Mouse (Mus musculus) A20 (cell line): ENCODE measurements around the gene Msmb.
"Not testable (repeated sequence)": the region's sequence is repeated elsewhere in the genome, so short reads cannot be mapped to it uniquely, and the experiment has no call there.

Experiments used
- DNase-seq: peaks from one replicate; pipeline ENCODE4 v3.0.0-alpha.2; 2011; ENCODE audit warnings: low read depth, low spot score

Gene Msmb

GRCm38 (mm10) chr14:32141723-32142122 is at the start of gene Msmb:
Gene Msmb (plus strand): TSS chr14:32142023.
- DNase-seq, result no peak

DNA sequence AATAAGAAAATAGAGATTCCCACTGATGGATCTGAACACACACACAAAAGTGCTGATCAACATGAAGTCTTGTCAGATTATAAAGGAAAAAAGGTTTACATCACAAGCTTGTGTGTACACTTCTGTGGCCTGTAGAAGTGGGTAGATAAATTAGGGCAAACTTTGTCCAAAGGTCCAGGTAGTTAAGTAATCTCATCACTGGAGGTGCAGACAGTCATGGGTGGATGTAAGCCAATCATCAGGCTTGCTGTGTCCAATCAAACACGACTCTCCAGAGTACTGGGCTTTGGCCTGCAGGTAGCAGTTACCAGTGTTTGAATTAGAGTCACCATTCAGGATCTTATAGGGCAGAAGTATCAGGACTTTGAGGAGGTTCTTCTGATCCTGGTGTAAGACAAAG is 48.8 kb upstream of the Msmb start:
- DNase-seq, result no peak

GRCm38 (mm10) chr14:32093500-32094117 is 48.2 kb upstream of the Msmb start:
- no peak for DNase-seq

DNA sequence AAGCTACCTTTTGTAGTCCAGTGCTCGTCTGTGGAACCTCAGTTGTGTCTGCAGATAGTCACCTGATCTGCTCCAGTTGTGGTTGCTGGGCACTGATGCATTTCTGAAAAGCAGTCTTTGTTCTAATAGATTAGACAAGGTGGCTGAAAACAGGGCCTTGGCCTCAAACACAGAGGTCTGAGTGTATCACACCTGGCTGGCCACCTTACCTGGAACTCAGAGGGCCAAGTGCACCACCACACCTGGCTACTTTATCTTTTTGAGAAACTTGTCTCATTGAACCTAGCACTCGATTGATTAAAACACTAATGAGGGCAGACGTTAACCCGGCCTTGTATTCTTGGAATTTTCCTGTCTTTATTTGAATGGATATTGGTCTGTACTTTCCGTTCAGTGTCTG is 46.2 kb upstream of the Msmb start:
- DNase-seq, result no peak

DNA sequence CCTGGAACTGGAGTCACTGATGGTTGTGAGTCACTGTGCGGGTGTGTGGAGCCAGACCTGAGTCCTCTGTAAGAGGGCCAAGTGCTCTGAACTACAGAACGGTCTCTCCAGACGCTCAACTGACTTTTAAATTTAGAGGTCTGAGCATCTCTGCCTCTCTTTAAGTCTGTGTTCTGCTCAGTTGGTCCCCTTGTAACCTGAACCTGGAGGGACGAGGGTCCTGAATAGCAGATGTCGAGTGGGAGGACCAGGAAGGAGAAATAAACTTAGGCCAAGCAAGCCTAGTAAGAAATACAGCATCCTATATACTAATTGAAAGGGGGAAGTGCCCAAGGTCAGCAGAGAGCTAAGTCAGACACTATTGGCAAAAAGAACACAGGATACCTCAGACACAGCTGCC is 45.1 kb upstream of the Msmb start:
- DNase-seq, result no peak

- no peak for DNase-seq
Observed at GRCm38 (mm10) chr14:32097691-32098090, 44.1 kb upstream of the Msmb start.

DNA sequence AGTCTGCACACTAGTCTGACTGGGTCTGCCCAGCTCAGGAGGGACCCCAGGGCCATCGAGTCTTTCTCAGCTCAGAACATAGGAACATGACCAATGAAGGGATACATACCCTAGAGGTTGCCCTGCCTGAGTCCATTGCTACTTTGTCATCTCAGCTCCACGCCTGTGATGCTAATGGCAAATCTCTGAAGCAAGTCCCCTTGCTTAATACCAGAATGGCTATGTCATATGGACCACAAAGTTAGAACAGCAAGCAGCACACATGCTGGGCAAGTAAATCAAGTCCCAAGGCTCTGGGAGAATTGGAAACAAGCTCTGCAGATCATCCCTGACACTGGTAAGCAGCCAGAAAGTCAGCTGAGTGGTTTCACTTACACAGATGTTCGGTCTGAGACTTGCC is 42.9 kb upstream of the Msmb start:
- no peak for DNase-seq

GRCm38 (mm10) chr14:32103556-32103955 is 38.3 kb upstream of the Msmb start:
- no peak for DNase-seq

- no peak for DNase-seq
Observed at GRCm38 (mm10) chr14:32105663-32106062, 36.2 kb upstream of the Msmb start.

GRCm38 (mm10) chr14:32106911-32107310 is 34.9 kb upstream of the Msmb start:
- DNase-seq, result no peak

DNA sequence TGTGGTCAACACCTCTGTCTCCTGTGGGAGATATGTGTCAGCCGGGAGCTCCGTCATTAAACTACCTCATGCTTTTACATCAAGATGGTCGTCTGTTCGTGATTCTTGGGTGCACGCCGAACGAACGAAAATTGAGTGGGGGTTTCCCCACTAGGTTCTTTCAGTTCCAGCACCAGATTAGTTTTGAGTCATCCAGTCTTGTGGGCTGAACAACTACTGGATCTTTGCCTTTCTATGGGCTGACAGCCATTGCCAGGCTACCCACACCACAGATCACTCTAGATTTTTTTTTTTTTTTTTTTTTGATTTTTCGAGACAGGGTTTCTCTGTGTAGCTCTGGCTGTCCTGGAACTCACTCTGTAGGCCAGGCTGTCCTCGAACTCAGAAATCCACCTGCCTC is 29.7 kb upstream of the Msmb start:
- not testable (repeated sequence) for DNase-seq

DNA sequence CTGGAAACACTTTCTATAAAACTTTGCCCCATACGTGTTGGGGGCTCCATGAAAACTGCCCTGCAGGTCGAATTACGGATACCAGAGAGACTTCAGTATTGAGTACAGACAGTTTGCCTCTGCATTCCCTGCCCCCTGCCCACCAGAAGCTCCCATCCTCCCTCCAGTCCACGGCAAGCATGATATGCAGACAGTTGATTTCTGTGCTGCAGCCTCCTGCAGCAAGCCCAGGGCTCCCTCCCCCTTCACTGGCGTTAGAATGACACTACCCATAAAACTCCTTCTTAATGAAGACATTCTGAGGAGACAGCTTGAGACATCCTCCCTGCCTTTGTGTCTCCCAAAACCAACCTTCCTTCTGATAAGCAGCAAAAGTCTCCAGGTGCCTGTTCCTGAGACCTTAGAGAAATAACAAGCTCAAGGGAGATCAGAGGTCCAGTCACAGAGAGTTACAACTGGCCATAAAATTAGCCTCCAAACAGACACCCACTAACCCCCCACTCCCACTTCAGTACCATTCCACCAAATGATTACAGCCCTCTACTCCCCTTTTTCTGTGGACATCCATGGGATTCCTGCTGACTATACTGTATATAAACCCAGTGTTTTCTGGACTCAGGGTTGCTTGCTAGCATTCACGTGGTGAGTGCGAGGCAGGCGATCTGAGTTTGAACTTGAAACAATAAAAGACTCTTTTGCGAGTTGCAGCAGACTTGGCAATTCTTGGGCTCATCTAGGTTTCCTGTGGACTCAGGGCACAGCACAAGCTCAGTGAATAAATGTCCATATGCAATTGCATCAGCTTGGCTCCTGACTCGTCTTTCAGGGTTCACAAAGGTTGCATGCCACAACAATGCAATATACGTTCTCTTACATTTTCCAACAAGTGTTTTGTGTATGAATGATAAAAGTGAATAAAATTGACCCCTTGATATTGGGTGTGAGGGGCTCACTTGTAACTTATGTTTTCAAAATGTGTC is 20.6 kb upstream of the Msmb start:
- DNase-seq, result no peak

DNA sequence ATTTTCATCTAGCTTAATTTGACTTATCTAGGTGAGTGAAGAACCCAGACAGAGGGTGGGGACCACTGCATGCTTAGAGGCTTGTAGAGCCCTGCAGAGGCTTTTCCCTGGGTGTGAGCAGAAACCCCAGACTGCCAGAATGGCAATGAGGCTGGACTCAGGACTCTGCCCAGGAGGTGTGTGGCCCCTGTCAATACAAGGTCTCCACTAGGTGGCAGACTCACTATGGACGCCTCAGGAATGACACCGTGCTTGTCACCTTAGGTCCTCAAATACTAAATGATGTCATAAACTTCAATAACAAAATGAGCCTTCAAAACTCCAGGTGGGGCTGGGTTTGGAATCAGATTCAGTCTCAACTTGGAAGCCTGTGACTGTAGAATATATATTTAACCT is 19.9 kb upstream of the Msmb start:
- peak; percentile 58 for DNase-seq

GRCm38 (mm10) chr14:32124261-32124660 is 17.6 kb upstream of the Msmb start:
- no peak for DNase-seq

DNA sequence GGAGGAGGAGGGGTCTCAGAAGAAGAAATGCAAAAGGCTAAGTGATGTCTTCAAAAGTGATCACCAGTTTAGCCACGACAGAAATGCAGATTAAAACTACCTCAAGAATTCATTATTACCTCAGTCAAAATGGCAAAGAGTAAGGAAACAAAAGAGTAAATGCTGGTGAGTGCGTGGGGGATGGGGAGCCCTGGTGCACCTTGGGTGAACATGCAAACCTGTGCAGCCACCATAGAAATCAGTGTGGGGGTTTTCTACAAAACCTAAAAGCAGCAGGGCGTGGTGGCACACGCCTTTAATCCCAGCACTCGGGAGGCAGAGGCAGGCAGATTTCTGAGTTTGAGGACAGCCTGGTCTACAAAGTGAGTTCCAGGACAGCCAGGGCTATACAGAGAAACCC is 16.6 kb upstream of the Msmb start:
- DNase-seq, result peak; percentile 27

GRCm38 (mm10) chr14:32128409-32128808 is 13.4 kb upstream of the Msmb start:
- DNase-seq, result no peak

GRCm38 (mm10) chr14:32131836-32132235 is 10.0 kb upstream of the Msmb start:
- DNase-seq, result no peak

- DNase-seq, result no peak
Observed at GRCm38 (mm10) chr14:32134293-32134692, 7.5 kb upstream of the Msmb start.

GRCm38 (mm10) chr14:32136467-32136866 is 5.4 kb upstream of the Msmb start:
- DNase-seq, result not testable (repeated sequence)

DNA sequence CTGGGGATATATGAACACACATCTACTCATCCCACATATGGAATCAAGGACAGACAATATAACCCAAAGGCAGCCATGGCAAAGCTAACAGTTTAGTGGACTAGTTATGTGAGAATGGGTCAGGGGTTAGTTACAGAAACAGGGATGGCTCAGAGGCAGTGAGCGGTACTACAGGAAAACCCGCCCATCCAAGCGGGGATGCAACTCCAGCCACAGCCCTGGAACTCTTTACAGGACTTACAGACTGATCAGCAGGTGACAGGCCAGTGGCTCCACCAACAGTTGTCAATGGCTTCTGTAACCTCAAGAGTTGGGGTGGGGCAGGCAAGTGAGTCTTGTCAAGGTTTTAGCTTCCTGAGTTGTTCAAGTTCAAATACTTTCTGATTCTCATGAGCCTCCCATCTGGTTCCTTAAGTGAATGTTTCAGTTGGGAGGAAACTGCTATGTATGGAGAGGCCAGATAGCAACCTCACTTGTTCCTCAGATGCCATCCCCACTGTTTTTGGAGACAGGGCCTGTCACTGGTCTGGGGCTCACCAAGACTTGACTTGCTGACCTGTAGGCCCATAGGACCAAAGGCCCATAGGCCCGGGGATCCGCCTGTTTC is 1.4 kb upstream of the Msmb start:
- DNase-seq, result no peak

- DNase-seq, result no peak
Observed at GRCm38 (mm10) chr14:32144734-32145133, 2.9 kb downstream of the Msmb start.

- no peak for DNase-seq
Observed at GRCm38 (mm10) chr14:32145401-32145800, 3.6 kb downstream of the Msmb start.
